Mouse (Mus musculus) ovary, postnatal 14 days (tissue): ENCODE measurements around the gene Mettl7a1.
"Not testable (repeated sequence)": the region's sequence is repeated elsewhere in the genome, so short reads cannot be mapped to it uniquely, and the experiment has no call there.

ENCODE experiments used
- DNase-seq: peaks from one replicate; pipeline ENCODE4 v3.0.0; 2022; ENCODE audit warnings: low spot score

The Mettl7a1 gene

DNA sequence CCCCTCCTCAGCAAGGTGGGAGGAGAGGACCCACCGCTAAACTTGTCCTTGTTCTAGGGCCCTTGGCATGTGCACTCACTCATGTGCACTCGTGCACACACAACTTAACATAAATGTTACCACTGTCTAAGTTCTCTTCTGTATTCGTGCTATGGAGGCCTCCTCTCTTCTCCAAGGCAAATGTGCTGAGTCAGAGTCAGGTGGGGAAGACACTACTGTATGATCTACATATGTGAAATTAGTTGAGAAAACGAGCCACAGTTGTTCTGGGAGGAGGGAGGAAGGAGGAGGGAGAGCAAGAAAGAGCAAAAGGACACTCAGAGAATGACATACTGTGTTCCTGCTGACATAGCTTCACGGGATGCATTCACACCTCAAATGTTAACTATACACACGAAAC is 3.4 kb upstream of the Mettl7a1 start:
- no peak for DNase-seq

DNA sequence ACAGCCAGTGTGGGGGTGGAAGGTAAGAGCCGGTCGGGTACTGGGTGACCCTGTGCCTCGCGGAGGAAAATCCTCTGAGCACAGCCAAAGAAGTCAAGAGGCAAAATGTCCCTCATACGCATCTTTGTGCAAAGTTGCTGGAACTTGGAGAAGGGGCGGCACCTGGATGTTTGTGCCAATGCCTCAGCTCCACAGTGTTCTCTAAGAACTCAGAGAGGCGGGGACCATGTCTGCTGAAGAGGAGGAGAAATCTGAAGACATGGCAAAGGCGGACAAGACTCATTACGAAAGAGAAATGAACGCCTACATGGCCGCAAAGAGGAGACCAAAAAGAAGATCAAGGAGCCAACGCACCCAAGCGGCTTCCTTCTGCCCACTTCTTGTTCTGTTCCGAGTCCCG is 2.4 kb upstream of the Mettl7a1 start:
- no peak for DNase-seq

DNA sequence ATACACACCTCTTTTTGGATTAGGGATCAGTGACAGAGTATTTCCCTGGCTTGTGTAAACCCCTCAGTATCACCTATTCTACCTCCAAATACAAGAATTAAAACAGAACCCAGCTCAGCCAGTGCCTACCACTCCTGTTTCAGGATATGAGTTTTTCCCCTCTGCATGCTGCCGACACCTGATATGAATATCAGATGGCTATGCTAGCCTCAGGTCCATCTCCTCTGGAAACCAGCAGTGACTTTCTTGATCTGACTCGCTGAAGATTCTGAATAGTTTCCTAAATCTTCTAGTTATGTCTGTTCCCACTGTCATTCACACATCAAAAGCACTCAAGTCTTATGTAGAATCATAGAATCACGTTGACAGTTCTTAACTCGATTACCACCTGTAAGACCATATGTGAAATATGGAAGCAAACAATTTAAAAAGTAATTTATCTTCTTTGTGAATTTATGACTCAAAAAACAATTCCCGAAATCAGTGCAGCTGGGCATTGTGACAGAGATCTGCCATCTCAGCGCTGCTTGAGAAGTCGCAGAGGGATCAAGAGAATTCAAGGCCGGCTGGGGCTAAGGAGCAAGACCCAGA is 417 bp upstream of the Mettl7a1 start:
- DNase-seq: no peak

DNA sequence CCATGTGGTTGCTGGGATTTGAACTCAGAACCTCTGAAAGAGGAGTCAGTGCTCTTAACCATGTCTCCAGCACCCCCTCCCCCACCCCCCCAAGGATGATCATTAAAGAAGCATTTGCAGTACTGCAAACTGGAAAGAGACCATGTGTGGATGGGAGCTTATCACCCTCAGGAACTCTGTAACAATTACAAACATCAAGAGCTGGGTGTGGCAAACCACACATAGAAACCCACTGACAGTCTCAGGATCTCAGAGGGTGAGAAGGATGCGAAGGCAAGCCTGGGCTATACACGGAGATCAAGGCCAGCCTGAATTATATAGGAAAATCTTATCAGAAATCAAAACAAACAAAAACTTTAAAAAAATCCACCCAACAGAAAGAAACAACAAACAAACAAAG is 2.3 kb downstream of the Mettl7a1 start:
- DNase-seq: no peak

DNA sequence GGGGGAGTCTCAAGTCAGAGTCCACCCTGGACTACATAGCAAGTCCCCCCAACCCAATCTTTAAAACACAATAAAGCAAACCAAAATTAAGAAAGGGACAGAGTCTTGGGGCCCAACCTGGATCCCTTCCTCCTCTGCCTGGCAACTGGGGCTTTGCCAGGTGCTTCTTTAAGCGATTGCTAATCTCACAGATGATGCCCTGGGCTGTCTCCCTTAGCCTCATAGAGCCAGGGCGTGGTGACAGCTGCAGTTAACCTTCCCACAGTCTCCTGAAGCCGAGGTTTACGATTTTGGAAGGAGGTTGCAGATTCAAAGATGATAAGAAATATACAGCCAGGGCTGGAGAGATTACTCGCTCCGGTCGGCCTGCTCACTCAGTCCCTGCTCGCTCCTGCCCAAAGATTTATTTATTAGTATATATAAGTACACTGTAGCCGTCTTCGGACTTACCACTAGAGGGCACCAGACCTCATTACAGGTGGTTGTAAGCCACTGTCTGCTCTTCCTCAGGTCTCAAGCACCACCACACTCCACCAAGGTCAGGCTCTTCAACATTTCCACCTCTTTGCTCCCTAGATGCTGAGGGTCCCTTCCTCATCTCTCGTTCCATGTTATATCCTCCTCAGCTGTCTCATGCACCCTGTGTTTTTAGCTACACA is 3.6 kb downstream of the Mettl7a1 start:
- not testable (repeated sequence) for DNase-seq

DNA sequence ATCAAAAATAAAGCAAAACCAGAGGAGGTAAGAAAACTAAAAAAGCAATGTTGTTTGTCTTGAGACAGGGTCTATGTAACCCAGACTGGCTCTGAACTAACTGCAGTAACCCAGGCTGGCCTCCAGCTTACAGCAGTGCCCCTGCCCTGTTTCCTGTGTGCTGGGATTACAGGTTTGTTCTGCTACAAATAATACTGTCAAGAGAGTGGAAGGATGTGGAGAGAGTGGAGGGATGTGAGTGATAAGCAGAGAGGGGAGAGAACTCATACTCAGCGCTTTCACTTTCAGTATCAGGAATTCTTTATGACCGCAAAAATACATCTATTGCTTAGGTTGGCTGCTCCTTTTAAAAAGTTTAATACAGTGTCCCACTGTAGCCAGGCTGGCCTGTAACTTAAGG is 8.4 kb downstream of the Mettl7a1 start:
- no peak for DNase-seq

DNA sequence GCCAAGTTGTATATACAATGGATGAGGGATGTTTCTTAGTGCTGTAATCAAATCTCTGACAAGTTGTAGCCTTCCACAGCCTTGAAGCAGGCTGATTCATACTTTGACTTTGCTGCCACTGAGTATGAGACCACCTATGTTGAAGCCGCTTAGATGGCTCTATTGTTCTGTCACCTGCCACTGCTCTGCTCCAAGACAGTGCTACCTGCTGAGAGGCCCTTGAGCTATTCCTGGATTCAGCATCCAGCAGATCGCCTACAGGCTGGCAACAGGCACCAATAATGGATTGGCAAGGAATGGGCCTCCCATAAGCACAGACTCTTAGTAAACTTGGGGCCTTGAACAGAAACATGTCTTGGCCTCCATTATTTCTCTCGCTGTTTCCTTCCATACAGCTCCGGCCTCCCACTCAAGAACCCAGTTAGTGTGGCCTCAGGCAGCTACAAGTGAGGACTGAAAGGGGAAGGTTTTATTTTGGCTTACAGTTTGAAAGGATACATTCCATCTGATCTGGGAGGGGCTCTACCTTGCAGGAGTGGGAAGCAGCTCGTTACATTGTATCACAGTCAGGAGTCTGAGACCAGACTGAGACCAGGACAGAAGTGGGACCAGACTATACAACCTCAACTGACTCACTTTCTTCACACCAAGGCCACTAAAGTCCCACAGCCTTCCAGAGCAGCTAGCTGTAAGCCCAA is 10.7 kb downstream of the Mettl7a1 start:
- no peak for DNase-seq

DNA sequence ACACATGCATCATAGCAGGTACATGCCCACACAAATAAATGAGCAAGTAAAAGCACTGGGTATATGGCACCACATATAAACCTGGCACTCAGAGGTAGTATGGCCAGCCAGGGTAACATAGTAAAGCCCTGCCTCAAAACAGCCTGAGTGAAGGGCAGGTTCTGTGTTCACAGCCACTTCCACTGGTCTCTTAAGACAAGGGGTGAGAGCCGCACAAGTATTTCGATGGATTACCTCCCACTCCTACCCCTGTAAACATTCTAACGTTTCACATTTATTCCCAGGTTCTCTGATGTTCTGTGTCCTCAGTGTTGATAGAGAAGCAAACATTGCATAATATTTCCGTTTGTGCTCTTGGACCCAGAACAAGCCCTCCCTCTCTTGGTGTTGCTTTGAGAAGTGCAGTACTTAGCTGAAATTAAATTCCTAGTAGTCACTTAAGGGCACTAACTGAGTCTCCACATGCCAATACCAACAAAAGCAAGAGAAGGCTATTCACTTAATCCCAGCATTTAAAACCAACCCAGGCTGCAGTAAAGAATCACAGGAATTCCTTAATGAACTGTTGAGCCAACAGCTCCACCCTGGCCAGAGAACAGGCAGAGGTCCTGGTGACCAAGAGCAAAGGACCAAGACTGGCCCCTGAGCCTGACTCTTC is 14.2 kb downstream of the Mettl7a1 start:
- not testable (repeated sequence) for DNase-seq

DNA sequence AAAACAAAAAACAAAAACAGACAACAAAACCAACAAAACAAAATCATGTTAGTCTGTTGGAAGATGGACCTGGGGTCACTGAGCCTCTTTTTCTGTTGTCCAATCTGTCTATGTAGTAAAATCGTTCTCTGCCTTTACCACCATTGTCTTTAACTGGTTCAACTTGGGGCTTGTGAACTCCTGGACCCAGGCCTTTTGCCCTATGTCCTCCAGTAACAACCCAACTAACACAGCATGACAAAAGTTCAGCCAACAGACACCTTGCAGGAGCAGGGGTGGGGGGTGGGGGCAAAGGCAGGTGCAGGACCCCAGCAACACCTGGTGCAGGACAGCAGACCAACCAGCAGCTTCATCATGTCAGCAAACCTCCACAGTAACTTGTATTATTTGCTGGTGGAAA is 15.9 kb downstream of the Mettl7a1 start:
- no peak for DNase-seq

DNA sequence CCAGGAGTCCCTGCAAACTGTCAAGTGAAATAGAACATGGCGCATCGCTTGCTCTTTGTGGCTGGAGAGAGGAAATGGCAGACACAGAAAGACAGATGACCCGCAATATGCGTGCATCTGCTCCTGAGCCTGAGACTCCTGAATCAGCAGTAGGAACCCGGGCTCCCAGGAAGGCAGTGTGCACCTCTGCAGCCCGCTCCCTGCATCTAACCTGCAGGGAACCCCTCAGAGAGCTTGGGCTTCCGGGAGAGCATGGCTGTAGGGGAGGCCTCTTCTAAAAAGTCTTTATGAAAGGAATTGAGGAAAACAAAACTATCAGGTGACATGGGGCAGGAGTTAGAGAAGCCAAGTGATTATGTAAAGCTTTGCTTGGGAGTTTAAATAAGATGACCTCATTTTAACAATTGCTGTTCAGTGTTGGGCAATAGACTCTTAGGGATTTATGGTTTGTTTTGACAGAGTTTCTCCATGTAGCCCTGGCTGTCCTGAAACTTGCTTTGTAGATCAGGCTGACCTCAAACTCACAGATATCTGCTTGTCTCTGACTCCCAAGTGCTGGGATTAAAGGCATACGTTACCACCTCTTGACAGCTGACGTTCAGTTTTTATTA is 16.5 kb downstream of the Mettl7a1 start:
- DNase-seq: no peak

DNA sequence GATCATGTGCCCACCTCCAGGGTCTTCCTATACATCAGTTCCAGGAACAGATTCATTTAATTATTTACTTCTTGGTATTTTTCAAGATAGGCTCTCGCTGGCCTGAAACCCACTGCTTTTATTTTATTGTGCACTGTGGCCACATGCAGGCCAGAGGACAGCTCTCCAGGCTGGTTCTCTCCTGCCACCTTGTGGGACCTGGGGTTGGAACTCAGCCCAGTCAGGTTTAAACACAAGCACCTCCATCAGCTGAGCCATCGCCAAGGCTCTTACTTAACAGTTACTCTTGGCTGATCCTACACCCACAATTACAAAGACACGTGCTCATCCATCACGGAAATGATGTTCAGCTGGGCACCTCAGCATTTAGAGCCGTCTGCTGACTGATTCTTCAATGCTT is 17.2 kb downstream of the Mettl7a1 start:
- DNase-seq: peak; percentile 49

DNA sequence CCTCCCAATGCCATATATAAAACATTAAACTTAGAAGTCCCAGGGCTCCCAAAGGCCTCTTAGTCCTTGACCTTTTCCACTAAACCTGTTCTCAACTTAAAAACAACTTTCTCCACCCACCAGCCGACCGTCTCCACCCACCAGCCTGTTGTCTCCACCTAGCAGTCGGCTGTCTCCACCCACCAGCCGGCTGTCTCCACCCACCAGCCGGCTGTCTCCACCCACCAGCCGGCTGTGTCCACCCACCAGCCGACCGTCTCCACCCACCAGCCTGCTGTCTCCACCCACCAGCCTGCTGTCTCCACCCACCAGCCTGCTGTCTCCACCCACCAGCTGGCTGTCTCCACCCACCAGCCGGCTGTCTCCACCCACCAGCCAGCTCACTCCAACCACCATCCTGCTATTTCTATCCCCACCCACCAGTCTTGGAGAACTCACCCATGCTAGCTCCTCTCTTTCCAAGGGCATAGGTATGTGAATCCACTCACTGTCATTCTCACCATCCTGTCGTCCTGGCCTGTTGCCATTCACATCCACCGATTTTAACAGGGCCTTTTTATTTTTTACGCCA is 20.2 kb downstream of the Mettl7a1 start:
- DNase-seq: no peak

DNA sequence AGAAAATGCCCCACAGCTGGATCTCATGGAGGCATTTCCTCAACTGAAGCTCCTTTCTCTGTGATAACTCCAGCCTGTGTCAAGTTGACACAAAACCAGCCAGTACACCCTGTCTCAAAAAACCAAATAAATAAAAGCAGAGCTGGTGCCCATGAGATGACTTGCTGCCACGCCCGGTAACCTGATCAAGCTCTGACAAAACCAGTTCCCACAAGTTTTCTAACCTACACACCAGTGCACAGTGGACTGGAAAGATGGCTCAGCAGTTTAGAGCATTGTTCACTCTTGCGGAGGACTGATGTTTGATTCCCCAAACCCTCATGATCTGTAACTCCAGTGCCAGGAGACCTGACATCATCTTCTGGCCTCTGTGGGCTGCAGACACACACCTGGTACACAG is 21.3 kb downstream of the Mettl7a1 start:
- DNase-seq: no peak

DNA sequence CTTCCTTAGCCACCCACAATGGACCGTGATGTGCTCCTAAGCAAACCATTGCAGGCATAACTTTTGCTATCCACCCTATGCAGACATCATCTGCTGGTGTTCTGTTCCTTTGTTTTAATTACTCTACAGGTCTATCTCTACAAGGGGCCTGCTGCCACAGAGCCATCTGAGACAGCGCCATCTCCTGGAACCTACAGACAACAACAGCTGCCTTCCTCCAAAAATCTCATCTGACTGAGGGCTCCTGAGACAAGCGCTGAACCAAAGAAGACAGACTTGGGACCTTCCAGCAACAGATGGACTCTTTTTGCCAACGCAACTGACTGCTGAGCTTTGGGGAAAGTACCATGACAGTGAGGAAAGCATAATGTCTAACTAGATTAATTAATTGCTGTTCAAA is 24.1 kb downstream of the Mettl7a1 start:
- not testable (repeated sequence) for DNase-seq

DNA sequence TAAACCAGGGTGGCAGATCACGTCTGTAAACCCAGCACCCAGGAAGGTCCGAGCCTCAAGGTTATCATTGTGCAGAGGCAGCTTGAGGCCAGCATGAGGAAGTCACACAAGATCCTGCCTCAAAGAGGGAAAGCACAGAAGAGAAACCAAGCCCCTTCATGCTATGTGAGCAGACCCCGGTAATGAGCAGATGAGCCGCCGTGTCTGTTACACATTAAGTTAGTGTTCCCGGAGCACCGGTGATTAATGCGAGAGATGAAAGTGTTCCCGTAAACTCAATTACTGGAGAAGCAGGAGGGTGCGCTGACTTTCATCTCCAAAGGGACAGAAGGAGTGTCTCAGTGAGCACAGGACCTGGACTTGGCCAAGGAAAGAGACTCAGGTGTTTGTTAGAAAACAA is 25.4 kb downstream of the Mettl7a1 start:
- DNase-seq: not testable (repeated sequence)

DNA sequence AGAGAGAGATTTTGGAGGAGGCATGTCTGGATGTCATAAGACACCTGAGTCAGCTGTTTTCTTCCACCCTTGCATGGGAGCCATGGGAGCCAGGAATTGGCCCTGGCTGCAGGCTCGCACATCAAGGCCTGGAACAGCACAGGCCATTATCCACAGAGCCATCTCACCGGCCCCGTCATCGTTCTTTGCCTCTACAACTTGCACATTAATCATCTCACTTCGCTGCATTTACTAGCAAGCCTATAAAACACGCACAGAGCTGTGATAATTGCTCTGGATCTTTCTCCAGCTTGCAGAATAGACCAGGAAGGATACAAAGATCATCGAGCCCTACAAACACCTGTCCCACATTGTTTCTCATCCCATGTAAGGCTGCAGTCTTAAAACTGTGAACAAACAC is 26.8 kb downstream of the Mettl7a1 start:
- no peak for DNase-seq

DNA sequence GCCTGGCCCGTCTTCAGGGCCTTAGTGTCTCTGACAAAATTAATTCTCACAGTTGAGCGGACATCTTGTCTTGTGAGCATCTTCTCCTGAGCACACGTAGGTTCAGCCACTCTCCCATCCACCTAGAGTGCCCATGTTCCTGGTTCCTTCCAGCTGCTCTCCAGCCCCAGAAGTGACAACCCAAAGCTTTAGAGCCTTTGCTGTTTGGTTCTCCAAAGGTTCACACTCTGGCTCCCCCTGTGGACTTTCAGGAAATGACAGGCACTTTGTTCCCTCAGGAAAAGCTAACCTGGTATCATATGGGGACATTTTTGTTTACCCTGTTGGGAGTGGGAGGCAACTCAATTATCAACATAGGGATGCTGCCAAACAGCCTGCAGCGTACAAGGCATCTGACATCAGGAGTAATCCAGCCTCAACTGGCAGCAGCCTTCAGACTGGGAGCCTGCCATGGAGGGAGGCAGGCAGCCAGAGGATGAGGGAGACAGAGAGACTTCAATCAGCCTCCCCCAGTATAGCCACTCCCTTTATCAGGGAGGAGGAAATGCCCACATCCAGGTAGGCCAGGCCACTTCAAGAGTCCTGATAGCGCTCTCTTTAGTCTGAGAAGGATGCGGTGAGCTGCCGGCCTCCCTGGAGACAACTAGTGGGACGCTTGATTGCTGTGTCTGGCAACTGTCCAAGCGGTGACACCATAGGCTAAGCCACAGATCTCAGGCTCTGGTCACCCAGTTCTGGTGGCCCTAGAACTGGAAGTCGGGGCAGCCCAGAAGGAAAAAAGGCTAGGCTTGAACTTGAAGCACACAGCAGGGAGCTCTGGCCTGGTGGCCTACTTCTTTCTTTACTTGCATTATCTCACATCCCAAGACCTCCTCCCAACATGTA is 28.4 kb downstream of the Mettl7a1 start:
- DNase-seq: not testable (repeated sequence)

DNA sequence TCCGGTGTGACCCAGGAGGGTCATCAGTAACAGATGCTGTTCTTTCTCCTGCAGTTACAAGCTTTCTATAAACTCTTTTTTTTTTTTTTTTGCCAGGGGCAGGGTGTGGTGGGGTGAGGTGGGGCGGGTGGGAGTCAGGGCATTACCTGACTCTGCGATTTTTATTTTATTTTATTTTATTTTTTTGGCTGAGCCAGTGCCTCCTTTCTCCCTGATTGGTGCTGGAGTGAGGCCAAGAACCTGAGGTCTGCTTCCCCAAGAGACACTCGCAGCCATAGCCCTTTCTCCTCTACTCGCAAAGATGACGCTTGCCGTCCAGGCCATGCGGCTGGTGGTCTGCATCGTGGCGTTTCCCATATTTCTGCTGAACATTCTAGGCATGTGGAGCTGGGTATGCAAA is 30.7 kb downstream of the Mettl7a1 start, which contains the start of gene Mettl7a3:
TSS of gene Mettl7a3 (plus strand) at position 301 of the 400 bp plus-strand sequence.
- DNase-seq: no peak

DNA sequence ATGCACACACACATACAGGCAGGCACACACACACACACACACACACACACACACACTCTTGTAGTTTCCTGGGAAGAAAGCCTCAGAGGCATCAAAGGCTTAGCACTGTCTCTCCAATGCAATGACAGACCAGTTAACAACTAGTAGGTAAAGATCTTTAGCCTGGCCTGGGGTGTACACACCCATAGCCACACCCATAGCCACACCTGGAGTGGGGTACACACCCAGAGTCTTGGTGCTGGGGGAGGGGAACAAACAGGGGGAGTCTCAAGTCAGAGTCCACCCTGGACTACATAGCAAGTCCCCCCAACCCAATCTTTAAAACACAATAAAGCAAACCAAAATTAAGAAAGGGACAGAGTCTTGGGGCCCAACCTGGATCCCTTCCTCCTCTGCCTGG is 33.4 kb downstream of the Mettl7a1 start:
- not testable (repeated sequence) for DNase-seq

DNA sequence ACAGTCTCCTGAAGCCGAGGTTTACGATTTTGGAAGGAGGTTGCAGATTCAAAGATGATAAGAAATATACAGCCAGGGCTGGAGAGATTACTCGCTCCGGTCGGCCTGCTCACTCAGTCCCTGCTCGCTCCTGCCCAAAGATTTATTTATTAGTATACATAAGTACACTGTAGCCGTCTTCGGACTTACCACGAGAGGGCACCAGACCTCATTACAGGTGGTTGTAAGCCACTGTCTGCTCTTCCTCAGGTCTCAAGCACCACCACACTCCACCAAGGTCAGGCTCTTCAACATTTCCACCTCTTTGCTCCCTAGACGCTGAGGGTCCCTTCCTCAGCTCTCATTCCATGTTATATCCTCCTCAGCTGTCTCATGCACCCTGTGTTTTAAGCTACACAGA is 33.9 kb downstream of the Mettl7a1 start:
- peak; percentile 54 for DNase-seq
